Mouse (Mus musculus) adrenal gland, postnatal 14 days (tissue): Measurements from ENCODE around the gene Osbpl8. TPM values are rescaled to one million over a fixed set of nuclear protein-coding genes. Genes with fewer than 3 reads are reported as not detected.
"Not testable (repeated sequence)": the region's sequence is repeated elsewhere in the genome, so short reads cannot be mapped to it uniquely, and the experiment has no call there.

Experiments
- DNase-seq: peaks from one replicate; pipeline ENCODE4 v3.0.0; 2021; ENCODE audit warnings: mixed read lengths
- long read RNA-seq, 2 experiments: library from polyadenylated mRNA; stranded (forward); transcript quantifications; one replicate each; pipeline ENCODE4 v2.0.0; 2021
- total RNA-seq: library from RNA; stranded (reverse); gene quantifications from 2 replicates; pipeline ENCODE4 v1.2.3, GENCODE M21; 2021

Gene Osbpl8
- 28.2 and 29.0 TPM in 2 replicates for total RNA-seq
- long read RNA-seq, experiment 1, full-length matches to known transcripts, result 8 of 14 reads
- long read RNA-seq, experiment 1, partial matches to known transcripts, result 3 of 14 reads
- long read RNA-seq, experiment 1, other reads (novel, unspliced or antisense), result 3 of 14 reads
- long read RNA-seq, experiment 2, full-length matches to known transcripts, result 6 of 13 reads
- long read RNA-seq, experiment 2, partial matches to known transcripts, result 4 of 13 reads
- long read RNA-seq, experiment 2, other reads (novel, unspliced or antisense), result 3 of 13 reads

- peak; percentile 100 for DNase-seq
These were observed at the start of gene Osbpl8 for GRCm38 (mm10) chr10:111164304-111165218. Gene Osbpl8 (plus strand): TSS chr10:111164752.

- no peak for DNase-seq
These were observed 47.2 kb upstream of the Osbpl8 start for GRCm38 (mm10) chr10:111117198-111117845.

GRCm38 (mm10) chr10:111118292-111118691, 46.3 kb upstream of the Osbpl8 start:
- DNase-seq, result no peak

DNA sequence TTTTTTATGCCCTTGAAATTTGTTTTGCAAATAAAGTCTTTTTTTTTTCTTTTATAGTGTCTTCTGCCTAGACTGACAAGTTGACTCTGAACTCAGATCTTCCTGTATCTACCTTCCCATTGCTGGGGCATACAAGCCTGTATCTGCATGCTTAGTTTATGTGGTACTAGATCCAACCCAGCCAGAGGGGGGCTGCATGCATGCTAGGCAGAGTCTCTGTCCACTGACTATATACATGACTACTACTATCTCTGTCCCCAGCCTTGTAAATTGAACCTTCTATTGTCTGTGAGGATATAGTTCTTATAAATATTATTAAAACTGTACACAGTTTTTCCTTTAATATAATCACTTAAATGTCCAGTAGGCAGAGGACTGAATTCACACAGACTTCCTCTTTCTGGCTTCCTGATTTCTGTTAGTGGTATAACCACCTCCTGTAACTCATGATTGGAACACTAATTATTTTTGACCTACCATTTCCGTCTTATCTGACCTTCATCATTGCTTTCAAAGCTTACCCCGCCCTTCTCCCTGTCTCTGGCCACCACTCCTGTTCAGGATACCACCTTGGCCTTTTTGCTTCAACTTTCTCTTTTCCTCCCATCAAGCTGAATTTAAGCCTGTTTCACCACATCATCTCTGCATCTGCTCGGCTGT, 45.4 kb upstream of the Osbpl8 start:
- no peak for DNase-seq

DNA sequence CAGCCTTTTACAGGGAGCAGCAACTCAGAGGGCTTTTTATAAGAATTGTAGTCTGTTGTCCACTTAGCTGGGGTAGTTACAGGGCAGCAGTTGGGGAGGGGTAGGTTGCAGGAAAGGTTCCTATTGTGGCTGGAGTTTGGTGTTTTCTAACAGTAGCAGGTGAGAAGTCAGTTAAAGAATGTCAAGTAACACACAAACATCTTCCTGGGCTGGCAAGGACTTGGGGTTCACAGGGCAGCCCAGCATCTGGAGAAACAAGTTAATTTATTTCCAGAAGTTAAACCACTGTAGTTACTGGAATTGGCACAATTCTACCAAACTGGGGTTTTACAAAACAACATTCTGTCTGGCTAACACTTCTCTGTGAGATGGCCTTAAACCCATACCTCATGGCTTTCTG, 44.8 kb upstream of the Osbpl8 start:
- no peak for DNase-seq

GRCm38 (mm10) chr10:111122864-111123398, 41.6 kb upstream of the Osbpl8 start:
- no peak for DNase-seq

DNA sequence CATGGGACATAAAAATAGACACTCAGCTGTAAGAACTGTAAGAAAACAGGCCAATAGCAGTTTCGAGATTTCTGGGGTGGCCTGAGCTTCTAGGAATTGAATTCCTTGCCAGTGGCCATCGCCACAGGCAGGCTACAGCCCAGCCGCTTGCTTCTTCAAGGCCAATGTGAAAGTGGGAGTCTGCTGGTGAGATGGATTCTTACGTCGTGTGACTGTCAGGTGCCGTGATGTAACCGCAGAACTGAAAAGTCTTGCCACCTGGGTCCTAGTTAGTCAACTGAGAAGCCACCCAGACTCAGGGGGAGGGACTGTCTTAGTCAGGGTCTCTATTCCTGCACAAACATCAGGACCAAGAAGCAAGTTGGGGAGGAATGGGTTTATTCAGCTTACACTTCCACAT, 40.4 kb upstream of the Osbpl8 start:
- DNase-seq, result no peak

DNA sequence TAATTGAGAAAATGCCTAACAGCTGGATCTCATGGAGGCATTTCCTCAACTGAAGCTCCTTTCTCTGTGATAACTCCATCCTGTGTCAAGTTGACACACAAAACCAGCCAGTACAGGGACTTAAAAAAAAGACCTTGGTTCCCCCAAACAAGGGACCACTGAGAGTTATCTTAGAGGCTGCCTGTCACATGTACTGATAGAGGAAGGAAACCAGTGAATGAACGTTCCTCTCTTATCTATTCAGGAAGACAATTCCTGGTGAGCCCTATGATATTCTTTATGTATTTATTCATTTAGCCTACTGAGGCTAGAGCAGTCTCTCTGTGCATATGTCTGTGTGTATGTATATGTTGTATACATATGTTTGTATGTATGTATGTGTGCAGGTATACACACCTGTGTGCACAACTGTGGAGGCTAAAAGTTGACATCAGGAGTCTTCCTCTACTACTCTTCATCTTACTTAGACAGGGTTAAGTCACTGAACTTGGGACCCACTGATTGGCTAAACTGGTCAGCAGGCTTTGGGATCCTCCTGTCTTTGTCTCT, 39.7 kb upstream of the Osbpl8 start:
- no peak for DNase-seq

DNA sequence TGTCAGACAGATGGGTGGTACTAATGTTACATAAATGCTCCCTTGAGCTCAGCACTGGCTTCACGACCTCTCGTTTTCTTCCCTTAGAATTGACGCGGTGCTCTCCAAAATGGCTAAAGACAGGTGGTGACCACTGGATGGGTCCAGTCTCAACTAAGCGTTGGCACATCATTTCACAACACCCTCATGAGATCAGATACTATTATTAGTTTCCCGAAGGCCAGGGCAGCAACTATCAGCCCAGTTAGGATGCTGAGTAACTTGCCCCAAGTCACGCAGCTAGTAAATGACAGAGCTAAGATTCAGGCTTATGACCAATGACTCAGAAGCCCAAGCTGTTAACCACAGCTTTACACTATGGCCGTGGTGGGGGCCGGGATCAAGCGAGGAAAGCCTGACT, 37.2 kb upstream of the Osbpl8 start:
- no peak for DNase-seq

- no peak for DNase-seq
These were observed 36.1 kb upstream of the Osbpl8 start for GRCm38 (mm10) chr10:111128493-111128892.

DNA sequence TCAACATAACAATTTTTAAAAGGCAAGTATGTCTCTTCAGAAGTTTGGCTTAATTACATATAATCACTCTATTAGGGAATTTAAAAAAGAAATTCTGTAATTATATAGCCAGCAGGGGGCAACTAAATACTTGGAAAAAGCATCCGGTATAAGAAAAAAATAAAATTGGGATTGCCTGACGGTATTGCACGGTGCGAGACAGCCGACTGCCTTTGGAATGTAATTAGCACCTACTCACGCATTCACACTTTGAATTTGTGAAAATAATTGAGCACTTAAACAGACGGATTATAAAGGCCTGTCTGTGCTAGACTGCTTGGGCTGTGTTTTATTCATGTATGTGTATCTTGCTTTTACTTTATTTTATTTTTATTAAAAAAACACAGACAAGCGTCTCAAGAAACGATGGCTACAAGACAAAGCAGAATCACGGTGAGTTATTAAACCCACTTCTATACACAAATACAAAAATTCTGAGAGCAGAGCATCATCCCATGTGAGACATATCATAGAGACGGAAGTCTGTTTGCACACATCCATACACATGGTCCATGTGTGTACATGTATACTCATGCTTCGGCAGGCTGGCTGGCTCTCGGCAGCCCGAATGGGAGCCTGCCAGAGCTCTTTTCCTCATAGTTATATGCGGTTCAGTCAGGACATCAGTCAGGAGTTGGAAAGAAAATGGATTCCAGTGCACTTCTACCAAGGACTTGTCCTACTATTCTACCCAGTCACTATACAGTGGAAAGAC, 34.5 kb upstream of the Osbpl8 start:
- no peak for DNase-seq

DNA sequence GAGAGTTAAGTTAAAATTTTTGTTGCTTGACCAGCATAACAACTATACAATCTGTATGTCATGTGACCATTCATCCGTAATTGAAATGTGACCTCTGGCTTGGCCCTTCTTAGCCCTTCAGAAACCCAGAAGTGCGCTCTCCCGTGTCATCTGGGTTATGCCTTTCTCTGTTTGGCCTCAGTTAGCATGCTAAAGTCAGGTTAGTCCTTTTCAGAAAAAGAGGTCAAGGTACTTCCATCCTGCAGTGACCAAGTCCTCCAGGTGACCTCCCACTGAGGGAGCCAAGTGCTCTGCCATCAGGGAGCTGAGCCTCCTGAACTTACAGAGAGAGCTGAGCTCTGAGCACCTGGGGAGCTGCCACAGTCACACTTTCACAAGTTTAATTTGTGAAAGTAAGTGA, 33.7 kb upstream of the Osbpl8 start:
- DNase-seq, result no peak

- no peak for DNase-seq
These were observed 31.3 kb upstream of the Osbpl8 start for GRCm38 (mm10) chr10:111133271-111133670.

- DNase-seq, result no peak
These were observed 30.6 kb upstream of the Osbpl8 start for GRCm38 (mm10) chr10:111133936-111134335.

GRCm38 (mm10) chr10:111134412-111134957, 30.1 kb upstream of the Osbpl8 start:
- DNase-seq, result no peak

- not testable (repeated sequence) for DNase-seq
These were observed 28.2 kb upstream of the Osbpl8 start for GRCm38 (mm10) chr10:111136306-111136705.

GRCm38 (mm10) chr10:111137905-111138304, 26.6 kb upstream of the Osbpl8 start:
- DNase-seq, result no peak

GRCm38 (mm10) chr10:111139170-111139569, 25.4 kb upstream of the Osbpl8 start:
- DNase-seq, result no peak

DNA sequence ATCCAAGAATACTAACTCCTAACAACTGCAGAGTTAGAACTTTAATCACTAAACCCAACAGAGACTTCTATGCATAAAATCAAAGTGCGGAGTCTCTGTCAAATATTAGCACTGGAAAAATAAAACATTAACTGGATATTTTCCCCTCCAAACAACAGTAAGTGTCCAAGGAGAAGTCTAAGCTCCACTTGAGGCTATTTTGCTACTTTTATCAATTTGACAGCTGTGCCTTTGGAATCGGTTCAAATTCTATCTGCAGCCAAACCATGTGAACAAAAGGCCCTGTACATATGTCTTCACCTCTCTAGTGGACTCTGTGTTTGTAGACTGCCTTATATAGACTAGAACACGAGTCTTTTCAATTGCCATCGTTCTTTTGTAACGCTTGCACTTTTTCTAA, 24.7 kb upstream of the Osbpl8 start:
- no peak for DNase-seq

DNA sequence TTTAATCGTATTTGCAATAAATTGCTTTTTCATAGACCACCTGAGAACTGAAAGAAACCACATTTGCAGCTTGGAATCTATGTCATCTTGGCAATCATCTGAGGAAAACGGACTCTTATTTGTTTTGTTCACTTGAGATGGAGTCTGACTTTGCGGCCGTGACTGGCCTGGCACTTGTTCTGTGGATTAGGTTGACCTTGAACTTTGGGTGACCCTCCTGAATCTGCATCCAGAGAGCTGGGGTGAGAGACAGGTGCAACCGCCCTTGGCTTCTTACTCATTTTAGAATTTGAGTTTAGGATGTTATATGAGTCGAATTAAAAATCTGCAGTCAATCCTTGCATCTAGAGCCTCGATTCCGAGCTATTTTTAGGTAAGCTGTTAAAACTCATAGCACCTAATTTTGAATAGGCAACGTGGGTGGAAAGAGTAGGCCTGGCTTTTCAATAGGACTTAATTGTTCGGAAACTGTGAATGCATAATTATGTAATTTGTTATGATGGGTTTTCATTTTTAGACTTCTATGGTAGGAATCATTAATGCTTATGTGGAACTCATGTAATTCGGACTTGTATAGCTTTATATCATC, 20.1 kb upstream of the Osbpl8 start:
- no peak for DNase-seq
